Mouse (Mus musculus) left cerebral cortex, adult 8-10 months (tissue): Measurements from ENCODE around the gene Chrna10. TPM values are rescaled to one million over a fixed set of nuclear protein-coding genes. Genes with fewer than 3 reads are reported as not detected.
A peak's percentile ranks its signal among the peaks of the same experiment; 100 is the strongest.

Source experiments
- DNase-seq, 2 experiments: peaks; one replicate each; pipeline ENCODE4 v3.0.0; 2022; ENCODE audit warnings: low spot score in 2 of 2
- total RNA-seq, 4 experiments: library from RNA; stranded (reverse); gene quantifications; 2 replicates each; pipeline ENCODE4 v1.2.4; 2022

Chrna10 gene
- under 1 TPM; 0.46 to 0.99 (median 0.84) TPM for total RNA-seq

GRCm38 (mm10) chr7:102116579-102117331 lies at the start of gene Chrna10:
Gene Chrna10, minus strand, starts transcription at chr7:102116828.
- no peak for DNase-seq

DNA sequence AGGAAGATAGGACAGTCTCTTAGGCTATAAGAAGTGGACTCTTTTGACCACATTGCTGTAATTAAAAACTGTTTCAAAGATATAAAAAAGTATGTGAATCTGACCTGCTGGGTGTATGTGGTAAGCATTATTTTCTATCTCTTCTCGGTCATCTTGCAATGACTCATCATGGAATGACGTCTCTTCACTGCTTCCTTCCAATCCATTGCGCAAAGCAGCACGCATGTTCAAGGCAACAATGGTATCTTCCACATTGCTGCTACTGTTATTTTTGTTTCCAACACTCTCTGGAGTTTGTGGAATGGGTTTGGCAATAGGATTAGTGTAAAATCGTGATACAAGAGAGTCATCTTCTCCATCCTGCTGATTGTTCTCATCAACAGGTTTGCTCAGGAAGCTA lies 37.1 kb upstream of the Chrna10 start:
- no peak for DNase-seq

DNA sequence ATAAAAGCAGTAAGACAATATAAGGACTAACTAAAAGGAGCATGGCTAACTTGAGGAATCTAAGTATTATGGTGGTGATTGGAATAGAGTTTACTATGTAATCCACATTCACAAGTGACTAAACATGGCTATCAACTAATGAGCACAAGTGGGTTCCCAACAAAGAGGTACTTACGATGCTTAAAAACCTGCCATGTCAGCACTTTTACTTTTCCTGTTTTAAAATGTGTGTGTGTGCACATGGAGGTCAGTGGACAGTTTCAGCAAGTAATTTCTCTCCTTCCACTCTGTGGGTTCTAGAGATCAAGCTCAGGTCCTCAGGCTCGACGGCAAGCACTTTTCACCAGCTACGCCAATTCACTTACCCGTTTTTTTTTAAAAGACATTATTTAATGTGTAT lies 21.3 kb upstream of the Chrna10 start:
- DNase-seq: no peak

DNA sequence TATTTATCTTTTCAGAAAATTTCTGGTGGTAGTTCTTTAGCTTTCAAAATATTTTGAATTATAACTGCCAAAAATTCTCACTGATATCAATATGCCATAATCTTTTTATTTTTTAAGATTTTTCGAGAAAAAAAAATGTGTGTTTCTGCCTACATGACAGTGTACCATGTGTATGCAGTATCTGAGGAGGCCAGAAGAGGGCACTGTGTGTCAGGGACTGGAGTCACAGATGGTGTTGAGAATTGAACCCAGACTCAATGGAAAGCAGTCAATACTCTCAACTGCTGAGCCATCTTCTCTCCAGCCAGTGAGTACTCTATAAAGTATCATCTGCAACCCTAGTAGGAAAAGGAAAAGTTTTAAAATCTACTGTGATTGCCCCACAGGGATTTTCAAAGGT lies 20.8 kb upstream of the Chrna10 start:
- DNase-seq: no peak

GRCm38 (mm10) chr7:102132395-102132794 lies 15.8 kb upstream of the Chrna10 start:
- no peak for DNase-seq

DNA sequence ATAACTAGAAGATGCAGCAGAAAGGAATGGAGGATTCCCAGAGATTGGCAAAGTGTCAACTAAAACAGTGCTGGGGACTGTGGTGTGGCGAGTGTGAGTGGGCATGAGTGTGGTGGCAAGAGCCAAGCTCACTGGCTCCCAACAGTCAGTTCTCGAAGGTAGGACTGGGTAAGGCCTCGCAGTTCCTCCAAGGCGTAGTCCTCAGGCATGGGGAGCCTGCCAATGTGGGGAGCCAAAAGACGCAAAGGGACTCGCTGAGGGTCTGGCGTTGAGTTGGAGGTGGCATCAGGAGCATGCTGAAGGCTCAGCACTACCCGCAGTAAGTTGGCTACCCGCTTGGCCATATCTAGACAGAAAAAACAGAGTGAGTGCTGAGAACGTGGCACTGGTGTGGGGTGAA lies 3.7 kb upstream of the Chrna10 start:
- no peak for DNase-seq

- no peak for DNase-seq
These were observed 754 bp upstream of the Chrna10 start for GRCm38 (mm10) chr7:102117382-102117781.

GRCm38 (mm10) chr7:102113151-102113729 lies 3.4 kb downstream of the Chrna10 start:
- no peak for DNase-seq

GRCm38 (mm10) chr7:102109746-102110145 lies 6.9 kb downstream of the Chrna10 start:
- no peak for DNase-seq

- DNase-seq: no peak
These were observed 7.5 kb downstream of the Chrna10 start, which contains the start of gene Art5 for GRCm38 (mm10) chr7:102109171-102109570. Gene Art5, minus strand, starts transcription at chr7:102109489.

DNA sequence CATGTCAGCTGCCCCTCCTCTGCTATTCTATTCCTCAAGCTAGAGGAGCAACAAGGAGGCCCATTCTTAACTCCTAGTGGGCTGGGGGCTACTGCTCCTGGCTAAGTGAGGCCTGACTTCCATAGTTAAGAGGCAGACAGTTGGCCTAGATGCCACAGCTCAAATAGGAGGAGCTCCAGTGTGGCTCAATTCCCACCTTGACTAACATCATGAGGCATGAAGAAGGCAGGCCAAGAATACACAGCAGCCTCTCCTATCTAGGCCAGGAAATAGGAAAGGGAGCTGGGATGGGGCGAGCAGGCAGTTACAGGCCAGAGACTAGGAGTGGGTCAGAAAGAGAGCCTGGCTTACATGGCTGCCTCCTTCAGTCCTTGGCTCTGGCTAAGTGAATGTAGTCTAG lies 8.4 kb downstream of the Chrna10 start:
- DNase-seq: no peak

DNA sequence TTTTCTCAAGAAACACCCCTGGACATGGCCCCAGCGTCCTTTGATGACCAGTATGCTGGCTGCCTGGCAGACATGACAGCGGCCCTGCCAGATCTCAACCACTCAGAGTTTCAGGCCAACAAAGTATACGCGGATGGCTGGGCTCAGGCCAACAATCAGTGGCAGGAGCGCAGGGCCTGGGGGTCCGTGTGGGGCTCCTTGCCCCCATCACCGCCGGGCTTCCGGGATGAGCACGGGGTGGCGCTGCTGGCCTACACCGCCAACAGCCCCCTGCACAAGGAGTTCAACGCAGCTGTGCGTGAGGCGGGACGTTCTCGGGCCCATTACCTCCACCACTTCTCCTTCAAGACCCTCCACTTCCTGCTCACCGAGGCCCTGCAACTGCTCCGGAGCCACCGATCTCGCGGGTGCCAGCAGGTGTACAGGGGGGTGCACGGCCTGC lies 9.9 kb downstream of the Chrna10 start:
- DNase-seq: no peak

DNA sequence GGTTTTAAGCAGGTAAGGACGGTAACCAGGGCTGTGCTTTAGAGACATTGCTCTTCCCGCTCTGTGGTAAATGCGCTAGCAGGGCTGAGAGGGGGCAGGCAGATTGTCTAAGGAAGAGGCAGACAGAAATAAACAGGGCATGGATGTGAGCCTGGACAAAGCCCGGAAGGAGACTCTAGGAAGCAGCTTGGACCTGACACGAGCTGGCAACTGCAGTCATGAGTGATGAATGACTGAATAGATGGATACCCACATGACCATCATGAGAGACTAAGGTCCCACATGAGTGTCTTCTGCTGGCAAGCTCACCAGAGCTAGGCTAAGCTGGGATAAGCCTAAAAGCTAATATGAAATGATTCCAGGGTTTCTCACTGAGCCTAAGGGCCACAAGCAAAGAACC lies 12.5 kb downstream of the Chrna10 start:
- no peak for DNase-seq

- DNase-seq: no peak
These were observed 13.1 kb downstream of the Chrna10 start for GRCm38 (mm10) chr7:102103555-102103954.

GRCm38 (mm10) chr7:102102696-102103095 lies 13.9 kb downstream of the Chrna10 start:
- DNase-seq: no peak

DNA sequence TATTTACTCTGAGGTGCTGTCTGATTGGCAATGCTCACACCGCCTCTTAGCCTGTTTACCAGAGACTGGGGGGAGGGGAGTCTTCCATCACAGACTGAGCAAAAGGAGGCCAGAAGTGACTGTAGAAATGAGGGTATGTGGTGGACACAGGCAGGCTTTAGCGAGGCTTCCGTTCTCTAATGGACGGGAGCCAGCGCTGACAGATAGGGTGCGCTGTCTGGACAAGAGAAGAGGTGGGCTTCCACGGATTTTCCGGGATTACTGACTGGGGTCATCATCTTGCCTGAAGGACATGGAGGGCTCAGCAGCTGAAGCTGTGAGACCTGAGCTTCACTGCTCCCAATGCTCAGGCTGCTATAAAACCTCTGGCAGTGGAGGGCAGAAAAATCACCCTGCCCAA lies 14.4 kb downstream of the Chrna10 start:
- DNase-seq: no peak

GRCm38 (mm10) chr7:102101487-102101886 lies 15.1 kb downstream of the Chrna10 start, which contains the start of gene Art1:
Gene Art1, plus strand, starts transcription at chr7:102101743.
- no peak for DNase-seq

- DNase-seq: no peak
These were observed 15.8 kb downstream of the Chrna10 start for GRCm38 (mm10) chr7:102100868-102101267.

- DNase-seq: no peak
These were observed 16.6 kb downstream of the Chrna10 start for GRCm38 (mm10) chr7:102099760-102100661.

DNA sequence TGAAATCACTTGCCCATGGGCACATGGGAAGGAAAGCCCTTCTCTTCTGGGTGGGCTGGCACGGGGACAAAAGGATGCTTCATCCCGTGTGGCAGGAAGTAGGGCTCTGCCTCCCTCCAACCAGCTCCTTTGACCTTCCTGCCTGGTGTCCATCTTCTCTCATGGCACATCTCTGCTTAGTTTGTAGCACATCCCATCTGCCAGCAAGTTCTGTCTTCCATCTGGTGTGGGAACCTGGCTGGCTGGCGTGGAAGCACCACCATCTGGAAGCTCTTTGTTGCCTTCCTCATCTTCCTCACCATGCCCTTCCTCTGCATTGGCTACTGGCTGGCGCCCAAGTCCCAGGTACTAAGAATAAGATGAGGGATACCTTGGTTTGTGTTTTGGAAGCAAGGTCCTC lies 29.3 kb downstream of the Chrna10 start:
- peak in 1 of 2 experiments; percentile 45 for DNase-seq

- no peak for DNase-seq
These were observed 32.5 kb downstream of the Chrna10 start for GRCm38 (mm10) chr7:102084041-102084696.
